Mouse (Mus musculus) gastrocnemius, postnatal 25 days (tissue): Measurements from ENCODE around the gene Ddx41. TPM values are rescaled to one million over a fixed set of nuclear protein-coding genes. Genes with fewer than 3 reads are reported as not detected.

Experiments used
- microRNA-seq, 2 experiments: library from miRNA; unstranded; fragments of <30 nt; microRNA quantifications; one replicate each; pipeline ENCODE4 v1.2.0; 2021; ENCODE audit warnings: borderline replicate concordance in 2 of 2
- total RNA-seq, 2 experiments: library from RNA; stranded (reverse); gene quantifications; 1 replicate in 1 of 2; 2 replicates in 1 of 2; pipeline ENCODE4 v1.2.3; 2021

Ddx41 gene
- total RNA-seq, 2 experiments from 2014 or later, result 8.1 to 9.0 TPM

Small RNA genes within 50 kb of the gene (microRNA-seq; reads per million reads assigned to microRNA genes)
- 2.2 to 5.0 reads per million in 2 experiments for gene Mir6945

Other genes with a start within 250 kb of the Ddx41 start
- gene Prelid1, start 216.2 kb downstream of the Ddx41 start, total RNA-seq, result 10 to 100 TPM; 23.9 to 30.5 TPM
- gene Rab24, start 214.7 kb downstream of the Ddx41 start, total RNA-seq, result 10 to 100 TPM; 29.0 to 30.2 TPM
- 1 to 10 TPM in 1 of 2 experiments, under 1 TPM in 1; 0.72 to 1.5 TPM for gene Mxd3, start 206.8 kb downstream of the Ddx41 start, total RNA-seq
- gene Lman2, start 173.9 kb downstream of the Ddx41 start, total RNA-seq, result 10 to 100 TPM; 35.1 to 35.7 TPM
- under 1 TPM; 0.15 to 0.35 TPM for gene Rgs14, start 166.9 kb downstream of the Ddx41 start, total RNA-seq
- gene Slc34a1, start 138.5 kb downstream of the Ddx41 start, total RNA-seq, result not detected
- not detected for gene Pfn3, start 121.4 kb downstream of the Ddx41 start, total RNA-seq
- gene F12, start 109.9 kb downstream of the Ddx41 start, total RNA-seq, result not detected
- gene Grk6, start 91.6 kb downstream of the Ddx41 start, total RNA-seq, result 10 to 100 TPM in 1 of 2 experiments, 1 to 10 TPM in 1; 9.3 to 10.2 TPM
- under 1 TPM; 0.51 to 0.79 TPM for gene Prr7, start 72.4 kb downstream of the Ddx41 start, total RNA-seq
- gene Dbn1, start 48.5 kb downstream of the Ddx41 start, total RNA-seq, result 10 to 100 TPM; 10.3 to 16.1 TPM
- 100 to 1,000 TPM; 544 to 627 TPM for gene Pdlim7, start 23.0 kb downstream of the Ddx41 start, total RNA-seq
- 1 to 10 TPM in 1 of 2 experiments, under 1 TPM in 1; 1.00 to 1.0 TPM for gene Dok3, start 7.4 kb downstream of the Ddx41 start, total RNA-seq
- gene Fam193b, start 34.5 kb upstream of the Ddx41 start, total RNA-seq, result 10 to 100 TPM; 11.4 to 11.7 TPM
- 10 to 100 TPM; 70.8 to 73.1 TPM for gene Tmed9, start 37.1 kb upstream of the Ddx41 start, total RNA-seq
- 1 to 10 TPM; 4.5 to 6.9 TPM for gene B4galt7, start 63.2 kb upstream of the Ddx41 start, total RNA-seq
- gene Caml, start 86.3 kb upstream of the Ddx41 start, total RNA-seq, result 1 to 10 TPM; 8.2 to 9.2 TPM
- 10 to 100 TPM; 17.1 to 18.5 TPM for gene Ddx46, start 98.4 kb upstream of the Ddx41 start, total RNA-seq
- gene B230219D22Rik, start 156.5 kb upstream of the Ddx41 start, total RNA-seq, result 10 to 100 TPM; 25.7 to 29.7 TPM
- 10 to 100 TPM; 27.1 to 28.2 TPM for gene Txndc15, start 178.0 kb upstream of the Ddx41 start, total RNA-seq
- gene Pcbd2, start 190.7 kb upstream of the Ddx41 start, total RNA-seq, result 10 to 100 TPM; 20.2 to 22.0 TPM
- not detected for gene Catsper3, start 247.9 kb upstream of the Ddx41 start, total RNA-seq